In genomic region chr11:49738659-49739406, GRCm38 (mm10) we compare ENCODE assay signal across 19 mouse cellular contexts. TPM values are rescaled to one million over a fixed set of nuclear protein-coding genes. Genes with fewer than 3 reads are reported as not detected.
DNase-seq lines count a peak whose midpoint lies in the region; ATAC-seq and TF ChIP-seq lines count a peak whose summit lies in the region.
"Had no signal": no experiment of that assay in that cellular context is flagged by ENCODE, and none has a peak within 500 bp of the region (broad histone marks: within the 10 kb centered on the region; RNA-seq: fewer than 3 reads in every experiment).

No protein-coding gene starts in this region.

- no peaks in the 10 kb centered on the region for H3K9me3 ChIP-seq in midbrain, embryonic 12.5 days
- H3K9me3 ChIP-seq in midbrain, embryonic 10.5 days (replicated peaks), result no peaks in the 10 kb centered on the region
- no peaks in the 10 kb centered on the region for H3K9me3 ChIP-seq in hindbrain, embryonic 11.5 days (ENCODE audit: control insufficient read depth, low read length)
- H3K9me3 ChIP-seq: heart, embryonic 12.5 days; liver, embryonic 13.5 days; neural tube, embryonic 12.5 days had no signal

- H3K4me3 ChIP-seq in midbrain, embryonic 12.5 days, result no peak overlapping the region
- H3K4me3 ChIP-seq in midbrain, embryonic 10.5 days, result no peak overlapping the region
- H3K4me3 ChIP-seq in hindbrain, embryonic 11.5 days (ENCODE audit: low read depth, low read length), result no peak overlapping the region
- no peak overlapping the region for H3K4me3 ChIP-seq in myocyte
- H3K4me3 ChIP-seq: heart, embryonic 12.5 days; liver, embryonic 13.5 days; neural tube, embryonic 12.5 days had no signal

- peak overlapping the region; percentile 25; the same call in 1 of the 2 replicates for H3K27ac ChIP-seq in midbrain, embryonic 12.5 days (replicated peaks)
- H3K27ac ChIP-seq in midbrain, embryonic 10.5 days (replicated peaks), result no peak overlapping the region; the same call in 1 of the 2 replicates
- H3K27ac ChIP-seq in hindbrain, embryonic 11.5 days (ENCODE audit: low read depth, low read length), result no peak overlapping the region
- H3K27ac ChIP-seq: liver, embryonic 13.5 days; neural tube, embryonic 12.5 days had no signal

- TF ChIP-seq POLR2A in myocyte (IDR thresholded peaks at IDR 0.05; ENCODE audit: insufficient read length, low read depth), result no peak

- no peaks in the 10 kb centered on the region for H3K36me3 ChIP-seq in midbrain, embryonic 12.5 days
- no peaks in the 10 kb centered on the region for H3K36me3 ChIP-seq in midbrain, embryonic 10.5 days
- no peaks in the 10 kb centered on the region for H3K36me3 ChIP-seq in hindbrain, embryonic 11.5 days (ENCODE audit: control insufficient read depth, insufficient read depth, low read length)
- no peaks in the 10 kb centered on the region for H3K36me3 ChIP-seq in myocyte (ENCODE audit: control insufficient read depth, insufficient read depth)
- H3K36me3 ChIP-seq: heart, embryonic 12.5 days; liver, embryonic 13.5 days; neural tube, embryonic 12.5 days had no signal

- no peak overlapping the region for H3ac ChIP-seq in myocyte (ENCODE audit: control insufficient read depth, insufficient read length)

- 67% methylated on average over 11 of the region's 11 CpGs for WGBS in midbrain, embryonic 12.5 days
- WGBS in midbrain, embryonic 10.5 days, result 78% methylated on average over 11 of the region's 11 CpGs
- WGBS in hindbrain, embryonic 11.5 days, result 74% methylated on average over 11 of the region's 11 CpGs

- H3K9ac ChIP-seq in midbrain, embryonic 12.5 days (replicated peaks), result no peak overlapping the region
- H3K9ac ChIP-seq in hindbrain, embryonic 11.5 days (ENCODE audit: low read depth, low read length), result no peak overlapping the region
- H3K9ac ChIP-seq: heart, embryonic 12.5 days; liver, embryonic 13.5 days; neural tube, embryonic 12.5 days had no signal

- ATAC-seq in midbrain, embryonic 12.5 days (ENCODE audit: low FRiP score, low read depth), result no peak
- ATAC-seq in hindbrain, embryonic 11.5 days (ENCODE audit: low FRiP score), result no peak
- ATAC-seq: lung, postnatal 0 days; Patski had no signal

- H3K4me2 ChIP-seq in midbrain, embryonic 12.5 days (replicated peaks), result no peak overlapping the region
- no peak overlapping the region for H3K4me2 ChIP-seq in hindbrain, embryonic 11.5 days (replicated peaks; ENCODE audit: low read depth, low read length)
- H3K4me2 ChIP-seq in myocyte (ENCODE audit: low read depth), result no peak overlapping the region
- H3K4me2 ChIP-seq: heart, embryonic 12.5 days; liver, embryonic 13.5 days; neural tube, embryonic 12.5 days had no signal

- H3K4me1 ChIP-seq in midbrain, embryonic 12.5 days, result 0 out of 2 replicates have a peak, but pooled peaks cover 5% of the 10 kb centered on the region
- H3K4me1 ChIP-seq in midbrain, embryonic 10.5 days, result peaks cover 35% of the 10 kb centered on the region
- peaks cover 2% of the 10 kb centered on the region; the same call in 1 of the 2 replicates for H3K4me1 ChIP-seq in hindbrain, embryonic 11.5 days (replicated peaks; ENCODE audit: control insufficient read depth, insufficient read depth, low read length)
- H3K4me1 ChIP-seq: neural tube, embryonic 12.5 days had no signal

- H3K79me2 ChIP-seq in myocyte (ENCODE audit: control insufficient read depth, insufficient read depth), result no peaks in the 10 kb centered on the region

- H3K27me3 ChIP-seq in midbrain, embryonic 12.5 days, result peaks cover 4% of the 10 kb centered on the region; the same call in 1 of the 2 replicates
- H3K27me3 ChIP-seq in midbrain, embryonic 10.5 days (ENCODE audit: low read depth, poor library complexity, severe bottlenecking), result no peaks in the 10 kb centered on the region
- no peaks in the 10 kb centered on the region for H3K27me3 ChIP-seq in hindbrain, embryonic 11.5 days (ENCODE audit: control insufficient read depth, insufficient read depth, low read length)
- no peaks in the 10 kb centered on the region for H3K27me3 ChIP-seq in myocyte (ENCODE audit: control insufficient read depth, insufficient read depth, insufficient read length)
- H3K27me3 ChIP-seq: heart, embryonic 12.5 days; neural tube, embryonic 12.5 days had no signal

- no peak for DNase-seq in midbrain, embryonic 10.5 days (ENCODE audit: low spot score)
- DNase-seq in R1 (ENCODE audit: low read depth, low spot score) (peak; percentile 53), adipocyte (ENCODE audit: low spot score) (no peak)
- peak; percentile 42 for DNase-seq in hindbrain, embryonic 11.5 days (ENCODE audit: low spot score)
- DNase-seq in layer of hippocampus, adult 9-11 months, result no peak
- no peak for DNase-seq in layer of hippocampus, adult 9-10 months (ENCODE audit: low spot score)
- DNase-seq: cerebellum, adult 11-12 months; embryo, embryonic 11 days; heart, postnatal 4 days; kidney, adult 2 months; kidney, postnatal 4 days; liver, embryonic 13.5 days; thymus, postnatal 25 days had no signal

TF ChIP-seq in myocyte, 11 proteins besides CTCF, POLR2A, EP300 and RAD21:
- TF ChIP-seq USF1 (IDR thresholded peaks at IDR 0.05; ENCODE audit: low read depth), result peak; percentile 1
- TF ChIP-seq POLR2AphosphoS2 (IDR thresholded peaks at IDR 0.05; ENCODE audit: insufficient read length, low read depth), result no peak
- peak; percentile 53; the same call in 1 of the 2 replicates for TF ChIP-seq CEBPB (IDR thresholded peaks at IDR 0.05; ENCODE audit: insufficient read depth, poor library complexity, severe bottlenecking)
- no peak for TF ChIP-seq TCF3 (IDR thresholded peaks at IDR 0.05; ENCODE audit: insufficient read length, low read depth)
TF ChIP-seq in myocyte: peak in this region for 2.

RNA-seq across cellular contexts. Expression of gene Cnot6, which starts 26.3 kb away (rescaled TPM):
- polyA plus RNA-seq in midbrain, embryonic 12.5 days (2016; fragmentation: Nextera tagmentation; extraction: Ambion mirVana), result 93.4 and 99.8 TPM in 2 replicates
- polyA plus RNA-seq in midbrain, embryonic 10.5 days (2016; fragmentation: Nextera tagmentation; extraction: Ambion mirVana), result 57.8 and 58.3 TPM in 2 replicates
- polyA plus RNA-seq in hindbrain, embryonic 11.5 days (2014; fragmentation: Nextera tagmentation; extraction: Ambion mirVana), result 60.5 and 65.3 TPM in 2 replicates
- polyA plus RNA-seq in myocyte (2012; fragmentation: generic; extraction: Trizol), result 12.1 TPM

RNA-seq across cellular contexts. Expression of gene Gfpt2, which starts 55.1 kb away (rescaled TPM):
- 6.8 and 11.3 TPM in 2 replicates for polyA plus RNA-seq in midbrain, embryonic 12.5 days (2016; fragmentation: Nextera tagmentation; extraction: Ambion mirVana)
- polyA plus RNA-seq in midbrain, embryonic 10.5 days (2016; fragmentation: Nextera tagmentation; extraction: Ambion mirVana), result 13.9 and 16.7 TPM in 2 replicates
- polyA plus RNA-seq in hindbrain, embryonic 11.5 days (2014; fragmentation: Nextera tagmentation; extraction: Ambion mirVana), result 13.0 and 14.5 TPM in 2 replicates
- 0.52 TPM for polyA plus RNA-seq in myocyte (2012; fragmentation: generic; extraction: Trizol)

Comparison
In these comparisons a context has a peak if more than half of its experiments do, and no peak if none do; other contexts are left out.
1. DNase-seq: peak in R1 (single experiment) and hindbrain, embryonic 11.5 days (single experiment); none in midbrain, embryonic 10.5 days (single experiment), layer of hippocampus, adult 9-11 months (single experiment), adipocyte (single experiment) and layer of hippocampus, adult 9-10 months (single experiment).